Mouse (Mus musculus): ENCODE data around the gene Lgr4. TPM values are rescaled to one million over a fixed set of nuclear protein-coding genes. Genes with fewer than 3 reads are reported as not detected.

The Lgr4 gene
- polyA plus RNA-seq, 1 experiment from 2014 or later = 10.7 TPM

- no peak overlapping the region for H3K9ac ChIP-seq
- no peak overlapping the region for H3K27ac ChIP-seq (replicated peaks)
- peaks cover 23% of the 10 kb centered on the region for H3K36me3 ChIP-seq
- H3K4me3 ChIP-seq = no peak overlapping the region
- H3K4me1 ChIP-seq (replicated peaks) = no peaks in the 10 kb centered on the region
- ATAC-seq (ENCODE audit: low read depth) = peak; percentile 85
- H3K9me3 ChIP-seq = no peaks in the 10 kb centered on the region
- H3K4me2 ChIP-seq = no peak overlapping the region
- no peaks in the 10 kb centered on the region for H3K27me3 ChIP-seq
- WGBS = 1% methylated on average over 7 of the region's 7 CpGs
Measured at GRCm38 (mm10) chr2:109904171-109904821, 13.2 kb upstream of the Lgr4 start.

GRCm38 (mm10) chr2:109909122-109909521 is 8.3 kb upstream of the Lgr4 start:
- Histone ChIP-seq H3K27me3 (no peaks in the 10 kb centered on the region), H3K4me3 (no peak overlapping the region), H3K9me3 (0 out of 2 replicates have a peak, but pooled peaks cover 5% of the 10 kb centered on the region), H3K4me1 (replicated peaks) (no peaks in the 10 kb centered on the region), H3K4me2 (no peak overlapping the region), H3K9ac (no peak overlapping the region), H3K36me3 (no peaks in the 10 kb centered on the region), H3K27ac (replicated peaks) (no peak overlapping the region)
- ATAC-seq (ENCODE audit: low read depth) = no peak
- WGBS = 78% methylated on average over 2 of the region's 2 CpGs

DNA sequence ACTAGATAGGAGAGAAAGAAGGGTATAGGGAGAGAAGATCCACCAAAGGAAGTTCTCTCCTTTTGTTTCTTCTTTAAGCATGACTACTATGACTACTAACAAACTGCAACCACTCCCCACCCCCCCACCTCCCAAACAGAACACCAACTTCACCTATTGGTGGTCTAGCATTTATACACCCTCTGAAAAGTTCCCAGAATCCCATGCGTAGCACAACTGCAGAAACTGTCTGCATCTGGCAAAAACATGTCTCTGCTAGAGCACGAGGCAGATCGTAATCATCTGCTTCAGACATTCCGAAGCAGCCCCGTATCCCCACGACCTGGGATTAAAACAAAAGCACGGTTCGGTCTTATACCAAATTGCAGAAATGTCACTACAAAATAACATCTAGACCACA is 5.2 kb upstream of the Lgr4 start:
- H3K9me3 ChIP-seq = 0 out of 2 replicates have a peak, but pooled peaks cover 5% of the 10 kb centered on the region
- ATAC-seq (ENCODE audit: low read depth) = no peak
- WGBS = 95% methylated on average over 8 of the region's 8 CpGs

GRCm38 (mm10) chr2:109912766-109913165 is 4.7 kb upstream of the Lgr4 start:
- WGBS = 85% methylated on average over 12 of the region's 12 CpGs
- H3K36me3 ChIP-seq = no peaks in the 10 kb centered on the region
- no peak for ATAC-seq (ENCODE audit: low read depth)
- H3K27me3 ChIP-seq = no peaks in the 10 kb centered on the region
- H3K4me2 ChIP-seq = no peak overlapping the region
- peaks cover 7% of the 10 kb centered on the region; the same call in 1 of the 2 replicates for H3K4me1 ChIP-seq (replicated peaks)
- no peak overlapping the region for H3K27ac ChIP-seq (replicated peaks)
- 0 out of 2 replicates have a peak, but pooled peaks cover 5% of the 10 kb centered on the region for H3K9me3 ChIP-seq
- no peak overlapping the region for H3K9ac ChIP-seq
- H3K4me3 ChIP-seq = no peak overlapping the region

More for the DNA sequence above, 5.2 kb upstream of the Lgr4 start:
- Histone ChIP-seq H3K27ac (replicated peaks) (no peak overlapping the region), H3K9ac (no peak overlapping the region), H3K4me2 (no peak overlapping the region), H3K4me3 (no peak overlapping the region), H3K27me3 (no peaks in the 10 kb centered on the region), H3K36me3 (no peaks in the 10 kb centered on the region), H3K4me1 (replicated peaks) (peaks cover 6% of the 10 kb centered on the region; the same call in 1 of the 2 replicates)

DNA sequence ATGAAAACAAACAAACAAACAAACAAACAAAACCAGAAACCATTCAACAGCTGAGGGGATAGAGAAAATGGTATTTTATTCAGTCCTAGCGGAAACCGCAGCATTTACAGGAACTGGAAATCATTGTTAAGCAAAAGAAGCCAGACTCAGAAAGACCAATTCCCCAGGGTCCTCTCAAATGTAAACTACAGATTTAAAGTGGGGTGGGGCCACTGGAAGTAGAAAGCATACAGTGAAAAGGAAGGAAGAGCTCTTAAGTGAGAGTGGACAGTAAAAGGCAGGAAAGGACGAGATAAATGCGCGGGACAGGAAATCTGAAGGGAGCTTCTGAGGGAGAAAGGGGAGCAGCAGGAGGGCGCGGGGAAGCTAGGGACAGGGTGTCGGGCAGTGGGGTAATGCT is 4.2 kb upstream of the Lgr4 start:
- Histone ChIP-seq H3K36me3 (no peaks in the 10 kb centered on the region), H3K9ac (no peak overlapping the region), H3K9me3 (0 out of 2 replicates have a peak, but pooled peaks cover 5% of the 10 kb centered on the region), H3K4me3 (no peak overlapping the region), H3K4me2 (no peak overlapping the region), H3K4me1 (replicated peaks) (peaks cover 7% of the 10 kb centered on the region; the same call in 1 of the 2 replicates), H3K27me3 (no peaks in the 10 kb centered on the region), H3K27ac (replicated peaks) (no peak overlapping the region)
- ATAC-seq (ENCODE audit: low read depth) = no peak
- WGBS = 49% methylated on average over 8 of the region's 8 CpGs

DNA sequence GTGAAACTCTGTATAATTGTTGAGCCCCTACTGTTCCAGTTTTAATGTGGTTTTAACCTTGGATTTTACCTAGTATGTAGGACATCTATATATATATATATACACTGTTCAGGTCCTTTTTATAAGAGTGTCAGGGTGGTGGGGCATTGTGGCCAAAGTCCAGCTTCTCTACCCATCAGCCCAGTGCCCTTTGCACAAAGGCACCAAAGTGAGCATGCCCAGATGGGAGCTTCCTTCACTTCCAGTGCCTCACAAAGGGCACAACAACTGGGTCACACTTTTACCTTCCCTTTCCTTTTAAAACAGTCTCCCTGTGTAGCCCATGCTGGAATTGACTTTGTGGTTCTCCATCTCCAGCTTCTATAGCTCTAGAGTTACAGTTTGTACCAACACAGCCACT is 2.8 kb upstream of the Lgr4 start:
- Histone ChIP-seq H3K4me2 (no peak overlapping the region), H3K36me3 (no peaks in the 10 kb centered on the region), H3K27me3 (no peaks in the 10 kb centered on the region), H3K27ac (replicated peaks) (no peak overlapping the region), H3K4me3 (no peak overlapping the region), H3K9ac (no peak overlapping the region), H3K4me1 (replicated peaks) (peaks cover 21% of the 10 kb centered on the region), H3K9me3 (0 out of 2 replicates have a peak, but pooled peaks cover 5% of the 10 kb centered on the region)
- no peak for ATAC-seq (ENCODE audit: low read depth)

- no peaks in the 10 kb centered on the region for H3K36me3 ChIP-seq
- H3K27me3 ChIP-seq = no peaks in the 10 kb centered on the region
- peak overlapping the region; percentile 97 for H3K27ac ChIP-seq (replicated peaks)
- H3K4me3 ChIP-seq = peak overlapping the region; percentile 88
- 3% methylated on average over 11 of the region's 11 CpGs for WGBS
- H3K4me2 ChIP-seq = peak overlapping the region; percentile 87
- H3K9ac ChIP-seq = peak overlapping the region; percentile 41; the same call in 1 of the 2 replicates
- peaks cover 44% of the 10 kb centered on the region for H3K4me1 ChIP-seq (replicated peaks)
- H3K9me3 ChIP-seq = no peaks in the 10 kb centered on the region
- peak; percentile 1; the same call in 1 of the 2 replicates for ATAC-seq (ENCODE audit: low read depth)
Measured at GRCm38 (mm10) chr2:109916782-109917495, 508 bp upstream of the Lgr4 start.

GRCm38 (mm10) chr2:109918592-109919262 is 1.3 kb downstream of the Lgr4 start:
- Histone ChIP-seq H3K27me3 (no peaks in the 10 kb centered on the region), H3K4me1 (replicated peaks) (peaks cover 51% of the 10 kb centered on the region), H3K36me3 (no peaks in the 10 kb centered on the region), H3K9ac (peak overlapping the region; percentile 96), H3K4me2 (peak overlapping the region; percentile 87), H3K27ac (replicated peaks) (peak overlapping the region; percentile 97), H3K4me3 (peak overlapping the region; percentile 88), H3K9me3 (no peaks in the 10 kb centered on the region)
- ATAC-seq (ENCODE audit: low read depth) = no peak
- 6% methylated on average over 22 of the region's 22 CpGs for WGBS

DNA sequence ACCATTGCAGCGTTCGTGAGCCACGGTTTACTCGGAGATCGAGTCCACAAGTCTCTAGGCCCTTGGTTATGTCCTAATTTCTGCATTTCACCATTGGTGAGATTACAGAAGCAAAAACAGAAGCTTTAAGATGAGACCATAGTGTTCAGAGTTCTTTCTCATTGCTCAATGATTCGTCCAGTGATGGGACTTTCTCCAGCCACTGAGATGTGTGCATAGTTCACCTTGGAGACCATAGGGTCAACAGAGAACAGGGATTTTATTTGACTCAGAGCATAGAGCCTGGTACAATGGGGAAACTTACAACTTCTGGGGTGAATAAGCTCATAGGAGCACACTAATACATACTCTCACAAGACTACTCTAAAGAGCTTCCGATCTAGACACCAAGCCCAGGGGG is 3.0 kb downstream of the Lgr4 start:
- WGBS = 61% methylated on average over 7 of the region's 7 CpGs
- Histone ChIP-seq H3K36me3 (no peaks in the 10 kb centered on the region), H3K4me2 (peak overlapping the region; percentile 87), H3K4me1 (replicated peaks) (peaks cover 55% of the 10 kb centered on the region), H3K9me3 (no peaks in the 10 kb centered on the region), H3K4me3 (peak overlapping the region; percentile 88), H3K27ac (replicated peaks) (no peak overlapping the region), H3K9ac (peak overlapping the region; percentile 46), H3K27me3 (no peaks in the 10 kb centered on the region)
- no peak for ATAC-seq (ENCODE audit: low read depth)

- Histone ChIP-seq H3K27me3 (no peaks in the 10 kb centered on the region), H3K4me1 (replicated peaks) (peaks cover 55% of the 10 kb centered on the region), H3K9ac (no peak overlapping the region), H3K27ac (replicated peaks) (peak overlapping the region; percentile 61; the same call in 1 of the 2 replicates), H3K9me3 (no peaks in the 10 kb centered on the region), H3K4me2 (peak overlapping the region; percentile 87), H3K36me3 (no peaks in the 10 kb centered on the region), H3K4me3 (no peak overlapping the region)
- ATAC-seq (ENCODE audit: low read depth) = no peak
- 48% methylated on average over 8 of the region's 8 CpGs for WGBS
Measured at GRCm38 (mm10) chr2:109921298-109922035, 4.0 kb downstream of the Lgr4 start.

GRCm38 (mm10) chr2:109922306-109922705 is 4.9 kb downstream of the Lgr4 start:
- H3K27ac ChIP-seq (replicated peaks) = no peak overlapping the region
- no peaks in the 10 kb centered on the region for H3K36me3 ChIP-seq
- ATAC-seq (ENCODE audit: low read depth) = no peak
- H3K4me3 ChIP-seq = no peak overlapping the region
- no peaks in the 10 kb centered on the region for H3K27me3 ChIP-seq
- H3K9ac ChIP-seq = no peak overlapping the region
- 86% methylated on average over 3 of the region's 3 CpGs for WGBS
- H3K4me1 ChIP-seq (replicated peaks) = peaks cover 48% of the 10 kb centered on the region
- H3K4me2 ChIP-seq = no peak overlapping the region
- no peaks in the 10 kb centered on the region for H3K9me3 ChIP-seq
